ENCODE assay signal across 20 mouse cellular contexts in genomic region chr17:13753918-13754317, GRCm38 (mm10). TPM values are rescaled to one million over a fixed set of nuclear protein-coding genes. Genes with fewer than 3 reads are reported as not detected.
"Had no signal": no experiment of that assay in that cellular context is flagged by ENCODE, and none has a peak within 500 bp of the region (broad histone marks: within the 10 kb centered on the region; RNA-seq: fewer than 3 reads in every experiment).

No protein-coding gene starts in this region.

- H3K4me3 ChIP-seq: midbrain, embryonic 10.5 days; midbrain, embryonic 12.5 days; myocyte; neural tube, embryonic 13.5 days; neural tube, embryonic 15.5 days had no signal

- H3K9me3 ChIP-seq: midbrain, embryonic 10.5 days; midbrain, embryonic 12.5 days; neural tube, embryonic 13.5 days; neural tube, embryonic 15.5 days had no signal

- H3K9ac ChIP-seq: lung, embryonic 14.5 days; midbrain, embryonic 12.5 days; neural tube, embryonic 13.5 days; neural tube, embryonic 15.5 days had no signal

- H3K36me3 ChIP-seq: midbrain, embryonic 10.5 days; midbrain, embryonic 12.5 days; neural tube, embryonic 13.5 days; neural tube, embryonic 15.5 days had no signal

- H3K27ac ChIP-seq: midbrain, embryonic 10.5 days; midbrain, embryonic 12.5 days; neural tube, embryonic 13.5 days; neural tube, embryonic 15.5 days had no signal

- DNase-seq: lung, embryonic 14.5 days; lung, postnatal 10 days; lung, postnatal 4 days; midbrain, embryonic 14.5 days; retina, postnatal 1 day; right cerebral cortex, adult 18-20 months; right cerebral cortex, postnatal 25 days; right cerebral cortex, postnatal 4 days; spleen, adult 18-20 months; thymus, adult 18-20 months; thymus, postnatal 14 days; thymus, postnatal 36 days had no signal

- H3K27me3 ChIP-seq: midbrain, embryonic 12.5 days; neural tube, embryonic 13.5 days; neural tube, embryonic 15.5 days had no signal

- H3K4me2 ChIP-seq: lung, embryonic 14.5 days; midbrain, embryonic 12.5 days; neural tube, embryonic 13.5 days; neural tube, embryonic 15.5 days had no signal

- ATAC-seq: midbrain, embryonic 16.5 days had no signal

RNA-seq across cellular contexts. Expression of gene Tcte2, which starts 7.7 kb away (rescaled TPM):
- total RNA-seq: megakaryocyte, adult 5-6 weeks; megakaryocyte-erythroid progenitor cell, adult 5-6 weeks had no signal
